Mouse (Mus musculus) layer of hippocampus, postnatal 10 days (tissue): ENCODE results near the gene Lmf1. TPM values are rescaled to one million over a fixed set of nuclear protein-coding genes. Genes with fewer than 3 reads are reported as not detected.

Experiments used
- DNase-seq, 2 experiments: peaks; one replicate each; pipeline ENCODE4 v3.0.0; 2021; ENCODE audit warnings: low spot score in 2 of 2
- total RNA-seq, 2 experiments: library from RNA; stranded (reverse); gene quantifications; 2 replicates each; pipeline ENCODE4 v1.2.3; 2021

Lmf1 gene
- total RNA-seq, 2 experiments from 2014 or later, result 23.1 to 26.4 TPM

- DNase-seq, result no peak
Observed at GRCm38 (mm10) chr17:25597537-25597936, 18.7 kb downstream of the Lmf1 start.

- no peak for DNase-seq
Observed at GRCm38 (mm10) chr17:25602366-25602765, 23.5 kb downstream of the Lmf1 start.

- DNase-seq, result no peak
Observed at GRCm38 (mm10) chr17:25604234-25604633, 25.3 kb downstream of the Lmf1 start.

GRCm38 (mm10) chr17:25608137-25608785, 29.4 kb downstream of the Lmf1 start:
- DNase-seq, result peak in 1 of 2 experiments; percentile 43

GRCm38 (mm10) chr17:25608821-25609505, 30.1 kb downstream of the Lmf1 start:
- DNase-seq, result no peak

GRCm38 (mm10) chr17:25609506-25609828, 30.6 kb downstream of the Lmf1 start:
- no peak for DNase-seq

- DNase-seq, result peak; percentile 66
Observed at GRCm38 (mm10) chr17:25610151-25610550, 31.3 kb downstream of the Lmf1 start.

GRCm38 (mm10) chr17:25612537-25612936, 33.7 kb downstream of the Lmf1 start:
- DNase-seq, result no peak

- DNase-seq, result no peak
Observed at GRCm38 (mm10) chr17:25613323-25613722, 34.4 kb downstream of the Lmf1 start.

- DNase-seq, result no peak
Observed at GRCm38 (mm10) chr17:25614723-25615510, 36.0 kb downstream of the Lmf1 start.

GRCm38 (mm10) chr17:25618508-25619056, 39.7 kb downstream of the Lmf1 start:
- peak; percentile 56 to 66 for DNase-seq

- DNase-seq, result no peak
Observed at GRCm38 (mm10) chr17:25623441-25623840, 44.6 kb downstream of the Lmf1 start.

GRCm38 (mm10) chr17:25623935-25624334, 45.0 kb downstream of the Lmf1 start:
- no peak for DNase-seq

- no peak for DNase-seq
Observed at GRCm38 (mm10) chr17:25624446-25625119, 45.7 kb downstream of the Lmf1 start.

GRCm38 (mm10) chr17:25625282-25625681, 46.4 kb downstream of the Lmf1 start:
- no peak for DNase-seq

- no peak for DNase-seq
Observed at GRCm38 (mm10) chr17:25626196-25627043, 47.5 kb downstream of the Lmf1 start.

- DNase-seq, result no peak
Observed at GRCm38 (mm10) chr17:25630313-25630712, 51.4 kb downstream of the Lmf1 start.

GRCm38 (mm10) chr17:25634070-25634469, 55.2 kb downstream of the Lmf1 start:
- no peak for DNase-seq

GRCm38 (mm10) chr17:25635387-25635786, 56.5 kb downstream of the Lmf1 start:
- no peak for DNase-seq

- DNase-seq, result no peak
Observed at GRCm38 (mm10) chr17:25635806-25636205, 56.9 kb downstream of the Lmf1 start.
